Mouse (Mus musculus): Measurements from ENCODE around the gene Eipr1.

DNA sequence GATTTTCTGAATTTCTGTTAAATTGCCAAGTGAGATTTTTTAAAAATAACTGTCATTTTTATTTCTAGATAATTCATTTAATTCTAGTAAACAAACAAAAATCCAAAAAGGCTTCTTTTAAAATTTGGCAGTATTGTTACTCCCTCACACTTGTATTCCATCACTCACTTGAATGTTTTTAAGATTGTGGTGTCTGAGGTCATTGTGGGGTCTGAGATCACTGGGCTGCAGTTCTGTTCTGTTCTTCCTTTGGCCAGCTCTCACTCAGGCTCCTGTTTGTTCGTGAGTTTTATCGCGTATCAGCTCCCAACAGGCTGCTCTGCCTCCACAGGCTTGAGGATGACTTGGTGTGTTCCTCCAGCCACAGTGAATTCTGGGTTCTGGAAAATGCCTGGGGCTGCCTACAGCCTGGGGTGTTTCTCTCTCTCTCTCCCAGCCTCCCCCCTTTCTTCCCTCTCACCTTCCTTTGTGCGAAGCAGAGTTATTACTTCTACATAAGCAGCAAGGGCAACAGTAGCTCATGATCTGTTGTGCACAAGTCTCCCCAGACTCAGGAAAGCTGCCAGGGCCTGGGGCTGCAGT lies 58.2 kb downstream of the Eipr1 start:
- no peak for TF ChIP-seq CTCF (conservative IDR thresholded peaks at IDR 0.05; ENCODE audit: insufficient read depth, insufficient read length, low read depth, low read length)
- no peak for TF ChIP-seq POLR2A (IDR thresholded peaks at IDR 0.05; ENCODE audit: low read depth, low read length)
